Mouse (Mus musculus): ENCODE data around the gene Nostrin.

Gene Nostrin

DNA sequence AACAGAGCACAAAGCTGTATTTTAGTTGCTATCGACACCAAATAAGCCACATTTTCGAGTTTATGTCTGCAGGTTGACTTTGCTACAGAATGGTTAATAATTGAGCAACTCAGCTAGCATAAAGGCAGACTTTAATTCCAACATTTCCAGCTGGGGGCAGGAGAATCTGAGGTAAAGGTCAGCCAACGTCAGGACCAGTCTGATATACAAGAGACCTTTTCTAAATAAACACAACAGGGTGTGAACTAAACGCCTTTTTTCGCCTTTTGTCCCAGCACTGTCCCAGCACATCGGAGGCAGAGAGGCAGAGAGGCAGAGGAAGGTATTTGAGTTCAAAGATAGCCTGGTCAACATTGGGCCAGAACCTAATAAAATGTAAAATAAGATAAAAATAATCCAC lies 69.6 kb downstream of the Nostrin start:
- DNase-seq (ENCODE audit: low read depth, low spot score): no peak

DNA sequence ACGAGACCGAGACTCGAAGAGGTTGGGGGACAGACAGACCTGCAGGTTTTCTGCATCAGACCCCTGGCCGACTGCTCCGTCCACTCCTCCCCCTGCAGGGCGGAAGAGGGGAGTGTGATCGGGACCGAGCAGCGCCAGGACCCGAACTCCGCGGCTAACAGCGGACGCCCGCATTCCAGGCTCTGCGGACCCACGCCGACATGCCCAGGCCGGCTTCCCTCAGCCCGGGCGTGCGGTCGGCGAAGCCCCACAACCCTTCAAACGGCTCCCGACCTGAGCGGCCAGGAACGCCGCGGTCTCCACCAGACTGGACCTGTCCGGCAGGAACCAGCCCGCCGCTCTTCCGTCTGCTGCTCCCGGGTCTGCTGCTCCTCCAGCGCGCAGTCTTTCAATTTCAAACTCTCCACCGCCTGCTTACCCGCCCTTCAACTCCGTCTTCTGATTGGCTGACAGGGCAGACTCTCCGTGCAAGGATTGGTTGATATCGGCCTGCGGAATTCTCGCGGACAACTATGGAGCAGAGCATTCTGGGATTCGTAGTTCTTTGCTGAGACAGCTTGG lies 70.3 kb downstream of the Nostrin start, which contains the start of gene Spc25:
Gene Spc25 (minus strand): TSS at position 404 of the 561 bp plus-strand sequence.
- peak; percentile 96 for DNase-seq (ENCODE audit: low read depth, low spot score)

DNA sequence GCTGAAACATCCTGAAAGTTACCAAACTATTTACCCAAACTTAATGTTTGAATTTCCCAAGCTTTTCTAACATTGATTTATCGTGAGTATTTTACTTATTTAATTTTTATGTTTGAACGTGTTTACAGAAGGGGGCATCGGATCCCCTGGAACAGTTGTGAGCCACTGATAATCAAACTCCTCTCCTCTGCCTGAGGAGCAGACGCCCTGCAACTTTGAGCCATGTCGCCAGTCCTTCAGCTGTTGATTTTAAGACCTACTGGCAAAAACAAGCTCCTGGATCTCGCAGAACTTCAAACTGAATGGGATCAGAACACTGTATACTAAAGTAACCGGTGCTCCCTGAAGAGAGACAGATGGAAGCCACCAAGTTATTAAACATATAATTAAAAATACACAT lies 70.9 kb downstream of the Nostrin start:
- no peak for DNase-seq (ENCODE audit: low read depth, low spot score)

DNA sequence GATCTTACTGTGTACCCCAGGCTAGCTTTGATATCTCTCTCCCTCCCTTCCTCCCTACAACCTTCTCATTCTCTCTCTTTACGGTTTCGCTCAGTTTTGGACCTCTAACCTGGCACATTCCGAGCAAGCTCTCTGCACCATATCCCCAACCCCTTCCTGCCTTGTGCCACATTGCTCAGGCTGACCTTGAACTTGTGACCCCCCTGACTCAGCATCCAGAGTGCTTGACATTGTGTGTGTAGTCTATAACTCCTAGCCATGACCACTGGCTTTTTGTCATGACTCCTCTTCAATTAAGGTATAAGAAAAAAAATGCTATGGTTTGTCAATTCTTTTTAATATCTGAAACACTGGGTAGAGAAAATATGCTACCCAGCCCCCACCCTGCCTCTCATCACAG lies 74.1 kb downstream of the Nostrin start:
- DNase-seq (ENCODE audit: low read depth, low spot score): no peak

DNA sequence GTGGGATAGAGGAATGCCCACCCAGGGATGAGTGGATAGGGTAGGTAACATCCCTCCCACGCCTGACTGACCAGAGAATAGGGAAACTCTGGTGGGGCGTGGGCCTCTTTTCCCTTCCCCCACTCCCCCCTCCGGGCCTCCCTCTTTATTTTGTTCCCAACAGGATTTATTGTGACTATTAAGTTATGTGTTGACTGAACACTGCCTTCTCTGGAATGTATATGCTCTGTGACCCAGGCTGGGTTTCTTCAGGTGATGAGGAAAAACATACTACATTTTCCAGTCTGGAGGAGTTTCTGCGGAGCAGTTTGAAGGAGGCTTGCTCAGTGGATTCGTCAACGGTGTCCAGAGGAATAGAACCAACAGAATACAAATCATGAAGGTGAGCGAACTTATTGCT lies 75.2 kb downstream of the Nostrin start, which contains the start of gene G6pc2:
Gene G6pc2 (plus strand): TSS at position 301 of the 400 bp plus-strand sequence.
- DNase-seq (ENCODE audit: low read depth, low spot score): no peak

DNA sequence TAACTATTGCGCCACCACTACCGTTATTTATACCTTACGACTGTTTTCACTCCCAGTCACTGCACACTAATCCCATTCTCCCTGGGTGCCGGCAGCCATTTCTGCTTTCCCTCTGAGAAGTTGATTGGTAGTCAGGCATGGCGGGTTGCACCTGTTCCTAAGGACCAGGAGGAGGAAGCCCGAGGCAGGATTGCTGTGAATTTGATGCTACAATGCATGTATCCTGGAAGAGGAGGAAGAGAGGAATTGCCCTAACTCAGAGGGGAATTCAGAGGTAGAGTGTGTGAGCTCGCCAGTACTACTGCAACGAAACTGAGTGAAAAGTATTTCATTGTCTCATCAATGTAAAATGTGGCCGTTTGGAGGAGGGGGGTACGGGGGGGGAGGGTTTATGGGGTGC lies 77.1 kb downstream of the Nostrin start:
- no peak for DNase-seq (ENCODE audit: low read depth, low spot score)

DNA sequence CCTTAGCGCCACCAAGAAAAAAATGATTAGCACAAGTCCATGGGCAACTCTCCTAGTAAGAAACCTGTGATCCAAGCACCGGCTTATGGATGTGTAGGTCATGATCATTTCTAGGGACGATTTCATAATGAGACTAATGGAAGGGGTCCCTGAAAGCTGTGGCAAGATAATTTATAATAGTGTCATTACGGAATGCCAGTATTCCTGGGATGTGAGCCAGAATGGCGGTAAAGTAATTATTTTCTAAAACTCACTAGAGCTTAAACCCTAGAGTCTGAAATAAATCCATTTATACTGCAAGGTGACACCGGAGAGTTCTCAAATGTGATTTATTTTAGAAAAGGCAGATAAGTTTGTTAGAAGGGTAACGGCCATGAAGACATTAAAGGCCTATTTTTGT lies 79.6 kb downstream of the Nostrin start:
- no peak for DNase-seq (ENCODE audit: low read depth, low spot score)

DNA sequence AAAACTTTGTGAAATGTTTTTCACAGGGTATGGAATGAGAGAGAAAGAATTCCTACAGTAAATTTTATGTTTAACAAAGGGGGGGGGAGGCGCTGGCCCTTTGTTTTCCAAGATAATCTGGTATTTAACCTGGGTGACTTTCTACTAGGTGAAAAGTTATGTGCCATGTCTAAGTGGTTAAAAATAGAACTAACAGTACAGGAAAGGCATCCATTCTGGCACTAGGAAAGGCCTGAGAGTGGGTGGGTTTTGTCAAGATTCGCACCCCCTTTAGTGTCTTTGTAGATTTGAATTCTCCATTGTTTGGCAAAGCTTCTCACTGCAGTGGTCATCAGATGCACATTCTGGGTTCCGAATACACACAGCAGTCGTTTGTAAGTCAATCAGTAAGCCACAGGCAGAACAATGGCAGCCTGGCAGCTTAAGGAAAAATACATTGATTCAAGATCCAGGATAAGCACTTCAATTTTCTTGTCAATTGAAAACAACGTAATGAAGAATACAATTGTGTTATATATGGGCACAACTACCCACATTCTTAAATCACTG lies 86.3 kb downstream of the Nostrin start:
- no peak for DNase-seq (ENCODE audit: low read depth, low spot score)

DNA sequence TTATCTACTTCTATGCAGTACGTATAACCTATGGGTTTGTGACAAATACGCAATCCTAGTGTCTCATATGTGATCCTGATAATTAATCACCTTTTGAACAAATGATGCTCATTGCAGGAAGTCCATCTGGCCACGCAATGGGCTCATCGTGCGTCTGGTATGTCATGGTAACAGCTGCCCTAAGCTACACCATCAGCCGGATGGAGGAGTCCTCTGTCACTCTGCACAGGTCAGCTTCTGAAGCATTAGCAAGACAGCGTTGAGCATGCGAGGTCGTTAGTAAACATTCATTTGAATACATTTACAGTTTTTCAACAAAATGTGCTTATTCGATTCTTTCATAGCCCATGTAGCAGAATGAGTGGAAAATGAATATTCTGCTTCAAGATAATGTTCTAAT lies 87.2 kb downstream of the Nostrin start:
- DNase-seq (ENCODE audit: low read depth, low spot score): no peak

DNA sequence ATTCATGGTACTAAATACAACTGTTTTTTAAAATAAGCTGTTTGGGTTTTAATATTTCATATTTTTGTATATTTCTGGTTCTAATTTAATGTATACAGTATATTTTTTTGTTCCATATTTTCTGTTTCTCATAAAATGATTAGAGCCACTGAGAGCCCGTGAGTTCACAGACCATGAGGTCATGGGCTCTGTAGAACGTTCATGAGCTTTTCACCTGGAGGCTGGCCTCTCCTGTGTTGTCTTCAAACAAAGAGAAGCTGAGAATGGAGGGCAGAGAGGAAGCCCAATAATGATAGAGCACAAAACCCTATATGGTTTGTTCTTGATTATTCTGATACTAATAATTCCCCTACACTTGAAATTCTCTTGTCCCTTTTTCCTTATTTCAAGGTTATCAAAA lies 89.1 kb downstream of the Nostrin start:
- DNase-seq (ENCODE audit: low read depth, low spot score): no peak

DNA sequence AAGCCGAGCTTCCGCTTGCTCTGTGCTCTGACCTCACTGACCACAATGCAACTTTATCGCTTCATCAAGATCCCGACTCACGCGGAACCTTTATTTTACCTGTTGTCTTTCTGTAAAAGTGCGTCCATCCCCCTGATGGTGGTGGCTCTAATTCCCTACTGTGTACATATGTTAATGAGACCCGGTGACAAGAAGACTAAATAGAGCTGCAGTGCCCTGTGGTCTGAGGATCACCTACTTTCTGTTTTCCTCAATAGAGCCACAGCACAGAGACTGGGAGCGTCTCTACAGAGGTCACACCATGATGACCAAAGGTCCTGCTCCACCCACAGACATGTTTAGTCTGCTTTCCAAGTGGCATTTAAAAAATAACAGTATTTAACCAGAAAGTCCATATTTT lies 91.3 kb downstream of the Nostrin start:
- DNase-seq (ENCODE audit: low read depth, low spot score): no peak

DNA sequence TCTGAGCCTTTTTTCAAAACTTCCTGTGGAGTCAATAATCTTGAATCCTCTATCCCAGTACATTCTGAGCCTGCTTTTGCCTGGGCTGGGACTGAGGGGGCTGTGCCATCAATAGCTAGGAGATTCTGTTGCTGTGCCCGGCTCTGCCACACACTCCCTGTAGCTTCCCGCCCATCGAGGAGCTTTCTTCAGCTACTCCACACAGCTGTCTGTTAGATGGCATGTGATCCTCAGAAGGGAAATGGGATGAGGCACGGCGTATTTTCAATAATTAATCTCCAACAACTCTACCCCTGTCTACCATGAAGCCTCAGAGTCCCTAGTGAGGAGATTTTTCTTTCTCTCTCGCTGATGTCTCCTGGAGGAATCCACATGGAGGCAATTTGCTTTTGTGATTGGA lies 93.0 kb downstream of the Nostrin start:
- no peak for DNase-seq (ENCODE audit: low read depth, low spot score)

DNA sequence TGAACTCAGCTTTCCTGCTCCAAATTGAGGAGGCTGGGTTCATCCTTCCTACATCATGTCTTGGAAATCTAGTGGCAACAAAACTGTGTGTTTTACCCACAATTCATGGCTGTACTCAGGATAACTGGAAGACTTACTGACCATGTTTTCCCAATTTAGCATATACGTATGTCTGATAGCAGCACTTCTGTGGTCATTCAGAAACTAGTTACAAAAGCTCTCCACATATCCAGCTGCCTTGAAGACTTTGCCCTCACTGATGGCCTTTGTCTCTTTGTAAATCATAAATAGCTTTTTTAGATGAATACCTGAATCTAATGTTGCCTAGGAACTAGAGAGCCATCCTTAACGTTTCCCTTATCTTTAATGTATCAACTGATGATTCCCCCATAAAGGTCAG lies 94.5 kb downstream of the Nostrin start:
- no peak for DNase-seq (ENCODE audit: low read depth, low spot score)

DNA sequence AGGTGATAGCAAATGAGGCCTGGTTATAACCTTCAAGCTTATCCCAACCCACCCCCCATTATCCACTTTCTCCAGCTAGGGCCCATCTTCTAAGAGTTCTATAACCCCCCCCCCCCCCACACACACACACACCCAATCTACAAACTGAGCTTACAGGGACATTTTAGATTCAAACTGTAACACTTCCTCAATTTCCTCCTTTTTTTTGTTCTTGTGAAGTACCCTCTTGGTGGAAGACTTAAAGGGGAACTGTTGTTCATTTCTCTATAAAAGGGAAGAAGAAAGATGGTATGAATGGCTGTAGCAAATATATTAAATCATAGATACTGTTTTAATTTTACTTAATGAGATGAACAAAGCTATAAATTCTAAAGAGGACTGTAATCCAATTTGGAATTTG lies 96.5 kb downstream of the Nostrin start:
- DNase-seq (ENCODE audit: low read depth, low spot score): no peak

DNA sequence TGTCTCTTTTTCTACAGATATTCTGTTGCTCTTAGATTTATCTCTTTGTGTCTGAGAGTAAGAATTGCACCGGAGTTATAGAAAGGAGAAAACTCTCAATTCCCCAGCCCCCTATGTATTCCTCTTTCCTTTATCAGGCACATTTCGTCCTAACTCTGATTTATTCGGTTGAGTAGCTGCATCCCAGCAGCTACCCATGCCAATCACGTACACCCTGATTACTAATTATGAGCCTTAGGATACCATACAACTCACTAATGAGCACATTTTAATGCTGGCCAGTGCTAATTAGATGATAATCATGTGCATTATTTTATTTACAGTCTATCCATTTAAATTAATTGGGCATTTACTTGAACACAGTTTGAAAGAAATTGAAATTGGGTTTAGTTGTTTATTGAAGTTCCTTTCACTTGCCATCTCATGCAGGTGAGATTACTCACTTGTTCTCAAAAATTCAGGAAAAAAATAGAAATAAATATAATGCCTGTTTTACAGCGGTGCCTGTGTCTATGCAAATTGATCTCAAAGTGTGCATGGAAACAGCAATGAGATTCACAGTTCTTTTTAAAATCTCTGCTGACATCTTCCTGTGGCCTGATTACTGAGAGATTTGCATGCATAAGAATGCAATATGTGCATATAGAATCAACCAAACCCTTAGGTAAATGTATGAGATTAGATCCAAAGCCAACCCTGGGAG lies 99.5 kb downstream of the Nostrin start:
- DNase-seq (ENCODE audit: low read depth, low spot score): no peak

All from forelimb bud, embryonic 11.5 days (tissue).